Mouse (Mus musculus) hindbrain, embryonic 14.5 days (tissue): ENCODE measurements around the gene Gtf2h3. TPM values are rescaled to one million over a fixed set of nuclear protein-coding genes. Genes with fewer than 3 reads are reported as not detected.
"Not testable (repeated sequence)": the region's sequence is repeated elsewhere in the genome, so short reads cannot be mapped to it uniquely, and the experiment has no call there.

Experiments used
- ATAC-seq: fragments of 200-750 bp; cut with Nextera tagmentation; 2 replicates; pipeline ENCODE4 v1.8.0; 2017; ENCODE audit warnings: moderate number of reproducible peaks, mild to moderate bottlenecking, moderate TSS enrichment, moderate library complexity; ENCODE audit not compliant: low FRiP score
- DNase-seq: peaks from one replicate; pipeline ENCODE4 v3.0.0-alpha.2; 2015; ENCODE audit warnings: low spot score
- H3K27ac ChIP-seq: fragments of 300-500 bp; sonication (generic); 2 replicates; pipeline ENCODE4 v1.5.1; 2014; ENCODE audit warnings: mild to moderate bottlenecking, moderate library complexity
- H3K27me3 ChIP-seq: fragments of 300-500 bp; sonication (generic); 2 replicates; pipeline ENCODE4 v1.6.1; 2014; ENCODE audit warnings: mild to moderate bottlenecking, low read length, mixed read lengths; ENCODE audit not compliant: control insufficient read depth, insufficient read depth
- H3K36me3 ChIP-seq: fragments of 300-500 bp; sonication (generic); replicated peaks from 2 replicates; pipeline ENCODE4 v1.6.1; 2014; ENCODE audit not compliant: control insufficient read depth, insufficient read depth
- H3K4me1 ChIP-seq: fragments of 300-500 bp; sonication (generic); replicated peaks from 2 replicates; pipeline ENCODE4 v1.6.1; 2014; ENCODE audit warnings: antibody characterized with exemption, low read length, mixed read lengths; ENCODE audit not compliant: control insufficient read depth, insufficient read depth
- H3K4me2 ChIP-seq: fragments of 300-500 bp; sonication (generic); replicated peaks from 2 replicates; pipeline ENCODE4 v1.6.1; 2014; ENCODE audit warnings: mild to moderate bottlenecking, moderate library complexity
- H3K4me3 ChIP-seq: fragments of 300-500 bp; sonication (generic); replicated peaks from 2 replicates; pipeline ENCODE4 v1.5.1; 2014; ENCODE audit warnings: mild to moderate bottlenecking, low read length
- H3K9ac ChIP-seq: fragments of 300-500 bp; sonication (generic); 2 replicates; pipeline ENCODE4 v1.6.1; 2014
- H3K9me3 ChIP-seq: fragments of 300-500 bp; sonication (generic); 2 replicates; pipeline ENCODE4 v1.6.1; 2016; ENCODE audit warnings: low read length; ENCODE audit not compliant: control insufficient read depth
- WGBS: fragments of 180-500 bp; shearing (Covaris S2); extraction: QIAGEN DNeasy Blood & Tissue Kit; methylation state at CpG from one replicate; pipeline ENCODE4 v1.1.7; 2014; 5-methylcytosine and 5-hydroxymethylcytosine counted together
- polyA plus RNA-seq: library from polyadenylated mRNA; unstranded; fragments of >200 nt; fragmentation: Nextera tagmentation; extraction: Ambion mirVana; gene quantifications from 2 replicates; pipeline ENCODE4 v1.2.1, GENCODE M21; 2014

Gene Gtf2h3
- polyA plus RNA-seq, 1 experiment from 2014 or later = 48.0 TPM

GRCm38 (mm10) chr5:124552558-124553307 is 26.2 kb upstream of the Gtf2h3 start, which contains the start of gene Ddx55:
Gene Ddx55 (plus strand): TSS chr5:124552864.
- WGBS = under 1% methylated on average over 66 of the region's 66 CpGs
- peak within 1 kb of the TSS; percentile 84 for H3K4me3 ChIP-seq
- H3K36me3 ChIP-seq = peaks cover 51% of the 10 kb centered on the region
- peak within 1 kb of the TSS; percentile 78 for H3K9ac ChIP-seq
- ATAC-seq (peak; percentile 88), DNase-seq (peak; percentile 91)
- H3K4me1 ChIP-seq = peaks cover 5% of the 10 kb centered on the region
- peak within 1 kb of the TSS; percentile 86 for H3K27ac ChIP-seq
- H3K9me3 ChIP-seq = no peaks in the 10 kb centered on the region
- peak within 1 kb of the TSS; percentile 83 for H3K4me2 ChIP-seq
- H3K27me3 ChIP-seq = no peaks in the 10 kb centered on the region

- Histone ChIP-seq H3K9me3 (no peaks in the 10 kb centered on the region), H3K4me1 (peaks cover 5% of the 10 kb centered on the region), H3K9ac (0 out of 2 replicates have a peak overlapping the region, but pooled peaks have one; percentile 78), H3K27ac (no peak overlapping the region), H3K27me3 (no peaks in the 10 kb centered on the region), H3K4me3 (peak overlapping the region; percentile 84), H3K4me2 (peak overlapping the region; percentile 83), H3K36me3 (peaks cover 51% of the 10 kb centered on the region)
- WGBS = 81% methylated on average over 6 of the region's 6 CpGs
- ATAC-seq (no peak), DNase-seq (no peak)
Observed at GRCm38 (mm10) chr5:124553607-124554006, 25.3 kb upstream of the Gtf2h3 start.

- H3K9me3 ChIP-seq = no peaks in the 10 kb centered on the region
- peaks cover 64% of the 10 kb centered on the region for H3K36me3 ChIP-seq
- ATAC-seq (no peak), DNase-seq (peak; percentile 39)
- H3K27ac ChIP-seq = no peak overlapping the region
- H3K9ac ChIP-seq = no peak overlapping the region
- peaks cover 5% of the 10 kb centered on the region for H3K4me1 ChIP-seq
- H3K4me3 ChIP-seq = no peak overlapping the region
- WGBS = 86% methylated on average over 1 of the region's 1 CpGs
- H3K4me2 ChIP-seq = no peak overlapping the region
- H3K27me3 ChIP-seq = no peaks in the 10 kb centered on the region
Observed at GRCm38 (mm10) chr5:124555145-124555544, 23.8 kb upstream of the Gtf2h3 start.

GRCm38 (mm10) chr5:124571068-124571467 is 7.9 kb upstream of the Gtf2h3 start:
- H3K9ac ChIP-seq = no peak overlapping the region
- WGBS = 89% methylated on average over 12 of the region's 12 CpGs

GRCm38 (mm10) chr5:124575467-124575866 is 3.5 kb upstream of the Gtf2h3 start:
- no peaks in the 10 kb centered on the region for H3K9me3 ChIP-seq
- H3K4me1 ChIP-seq = peaks cover 16% of the 10 kb centered on the region
- H3K36me3 ChIP-seq = peaks cover 72% of the 10 kb centered on the region
- no peak for DNase-seq
- no peak overlapping the region for H3K4me2 ChIP-seq
- no peak overlapping the region for H3K4me3 ChIP-seq
- no peak overlapping the region for H3K27ac ChIP-seq
- ATAC-seq = no peak
- no peaks in the 10 kb centered on the region for H3K27me3 ChIP-seq
- 98% methylated on average over 7 of the region's 7 CpGs for WGBS
- H3K9ac ChIP-seq = no peak overlapping the region

More at GRCm38 (mm10) chr5:124571068-124571467, 7.9 kb upstream of the Gtf2h3 start:
- Histone ChIP-seq H3K9me3 (no peaks in the 10 kb centered on the region), H3K4me3 (no peak overlapping the region), H3K27me3 (no peaks in the 10 kb centered on the region), H3K4me1 (no peaks in the 10 kb centered on the region), H3K4me2 (no peak overlapping the region), H3K36me3 (peaks cover 100% of the 10 kb centered on the region), H3K27ac (no peak overlapping the region)
- ATAC-seq (no peak), DNase-seq (no peak)

- no peak overlapping the region for H3K4me2 ChIP-seq
- H3K9me3 ChIP-seq = no peaks in the 10 kb centered on the region
- no peak overlapping the region for H3K9ac ChIP-seq
- H3K36me3 ChIP-seq = peaks cover 53% of the 10 kb centered on the region
- H3K27me3 ChIP-seq = no peaks in the 10 kb centered on the region
- no peak overlapping the region for H3K27ac ChIP-seq
- WGBS = 88% methylated on average over 5 of the region's 5 CpGs
- H3K4me1 ChIP-seq = peaks cover 19% of the 10 kb centered on the region
- no peak for ATAC-seq
- no peak overlapping the region for H3K4me3 ChIP-seq
- no peak for DNase-seq
Observed at GRCm38 (mm10) chr5:124582515-124582914, 3.6 kb downstream of the Gtf2h3 start.

- WGBS = 97% methylated on average over 3 of the region's 3 CpGs
- no peaks in the 10 kb centered on the region for H3K27me3 ChIP-seq
Observed at GRCm38 (mm10) chr5:124592768-124593167, 13.8 kb downstream of the Gtf2h3 start.

GRCm38 (mm10) chr5:124598224-124599174 is 19.6 kb downstream of the Gtf2h3 start:
- DNase-seq (peak; percentile 99), ATAC-seq (peak; percentile 99)
- Histone ChIP-seq H3K27me3 (no peaks in the 10 kb centered on the region), H3K27ac (peak overlapping the region; percentile 53), H3K4me1 (peaks cover 13% of the 10 kb centered on the region; the same call in 1 of the 2 replicates), H3K9me3 (no peaks in the 10 kb centered on the region), H3K4me3 (peak overlapping the region; percentile 88), H3K4me2 (peak overlapping the region; percentile 97), H3K36me3 (peaks cover 46% of the 10 kb centered on the region), H3K9ac (peak overlapping the region; percentile 76)
- 6% methylated on average over 30 of the region's 30 CpGs for WGBS

More at GRCm38 (mm10) chr5:124592768-124593167, 13.8 kb downstream of the Gtf2h3 start:
- ATAC-seq = no peak
- no peak overlapping the region for H3K27ac ChIP-seq
- no peaks in the 10 kb centered on the region for H3K9me3 ChIP-seq
- no peak overlapping the region for H3K4me2 ChIP-seq
- peaks cover 89% of the 10 kb centered on the region for H3K36me3 ChIP-seq
- no peaks in the 10 kb centered on the region for H3K4me1 ChIP-seq
- DNase-seq = no peak
- H3K9ac ChIP-seq = no peak overlapping the region
- H3K4me3 ChIP-seq = no peak overlapping the region

GRCm38 (mm10) chr5:124599726-124600125 is 20.8 kb downstream of the Gtf2h3 start:
- 59% methylated on average over 8 of the region's 8 CpGs for WGBS
- not testable (repeated sequence) for H3K9ac ChIP-seq, H3K27me3 ChIP-seq, H3K27ac ChIP-seq, H3K9me3 ChIP-seq, DNase-seq, ATAC-seq
- H3K4me3 ChIP-seq = peak overlapping the region; percentile 88
- peak overlapping the region; percentile 97 for H3K4me2 ChIP-seq
- H3K4me1 ChIP-seq = peaks cover 13% of the 10 kb centered on the region; the same call in 1 of the 2 replicates
- peaks cover 44% of the 10 kb centered on the region for H3K36me3 ChIP-seq
